Mouse (Mus musculus) heart, postnatal 25 days (tissue): ENCODE results near the gene Gdf15. TPM values are rescaled to one million over a fixed set of nuclear protein-coding genes. Genes with fewer than 3 reads are reported as not detected.

Experiments used
- DNase-seq: peaks from one replicate; pipeline ENCODE4 v3.0.0; 2022; ENCODE audit warnings: low spot score
- intact Hi-C: fragments of 180-260 bp; cut with DNase I; formaldehyde crosslinking; loops from one replicate; pipeline ENCODE4 v1.15.1; 2025
- total RNA-seq, 2 experiments: library from RNA; stranded (reverse); gene quantifications; 2 replicates each; pipeline ENCODE4 v1.2.3; 2021

Gene Gdf15
- total RNA-seq, 2 experiments from 2014 or later = 0.56 to 0.73 TPM

DNA sequence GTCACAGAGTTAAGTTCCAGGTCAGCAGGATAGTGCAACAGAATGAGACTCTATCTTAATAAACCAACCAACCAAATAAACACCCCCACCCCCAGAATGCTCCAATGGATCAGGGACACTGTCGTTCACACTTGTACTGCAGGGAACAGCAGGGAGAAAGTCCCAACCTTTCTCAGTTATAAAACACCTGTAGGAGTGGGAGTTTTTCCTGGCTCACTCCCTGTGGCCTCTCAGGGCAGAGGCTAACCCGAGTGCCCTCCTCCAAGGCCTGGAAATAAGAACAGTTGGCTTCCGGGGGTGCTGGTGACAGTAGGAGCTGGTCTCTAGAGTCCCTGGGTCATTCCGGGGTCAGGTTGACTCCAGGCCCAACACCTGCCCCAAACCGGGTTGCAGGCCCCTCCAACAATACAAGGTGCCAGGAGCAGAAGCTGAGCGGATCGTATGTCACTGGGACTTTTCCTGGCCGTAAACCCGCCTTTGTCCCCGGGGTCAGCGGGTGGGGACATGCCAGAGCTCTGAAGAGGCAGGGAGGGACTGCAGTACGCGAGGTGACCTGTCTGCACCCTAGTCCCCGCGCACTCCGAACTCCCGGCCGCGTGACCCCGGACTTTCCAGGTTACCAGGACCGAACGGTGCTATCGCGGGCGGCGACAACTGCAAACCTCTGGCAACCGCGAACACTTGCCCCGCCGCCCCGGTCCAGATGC, 26.8 kb upstream of the Gdf15 start:
- intact Hi-C loops = no loop called here
- no peak for DNase-seq

GRCm38 (mm10) chr8:70657739-70658138, 25.5 kb upstream of the Gdf15 start:
- intact Hi-C loops = no loop called here
- DNase-seq = no peak

- intact Hi-C loops = no loop called here
- no peak for DNase-seq
Observed at GRCm38 (mm10) chr8:70657214-70657613, 25.0 kb upstream of the Gdf15 start.

DNA sequence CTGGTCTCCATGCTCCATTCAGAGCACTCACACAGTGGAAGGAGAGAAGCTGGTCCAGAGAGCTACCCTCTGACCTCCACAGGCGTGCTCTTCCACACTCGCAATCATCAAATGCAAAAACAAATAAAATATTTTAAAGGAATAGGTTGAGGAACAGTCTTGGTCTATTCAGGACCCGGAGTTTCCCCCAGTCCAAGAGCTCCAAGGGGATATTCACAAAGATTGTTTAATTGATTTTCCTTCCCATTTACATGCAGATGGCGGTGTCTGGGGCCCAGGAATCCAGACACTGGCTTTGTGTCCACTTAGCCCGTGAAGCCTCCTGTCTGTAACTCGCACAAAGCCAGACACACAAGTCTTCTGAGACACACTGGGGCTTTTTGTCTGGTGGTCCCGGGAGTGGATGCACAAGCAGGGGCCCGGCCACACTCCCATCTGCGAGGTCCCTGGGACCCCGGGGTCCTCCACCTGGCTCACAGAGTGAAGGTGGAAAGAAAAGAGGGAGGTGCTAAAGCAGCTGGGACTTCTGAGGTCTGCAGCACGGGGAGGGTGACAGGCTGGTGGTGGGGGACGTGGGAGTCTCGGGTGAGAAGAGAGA, 24.0 kb upstream of the Gdf15 start:
- DNase-seq = no peak
- intact Hi-C loops = no loop called here

DNA sequence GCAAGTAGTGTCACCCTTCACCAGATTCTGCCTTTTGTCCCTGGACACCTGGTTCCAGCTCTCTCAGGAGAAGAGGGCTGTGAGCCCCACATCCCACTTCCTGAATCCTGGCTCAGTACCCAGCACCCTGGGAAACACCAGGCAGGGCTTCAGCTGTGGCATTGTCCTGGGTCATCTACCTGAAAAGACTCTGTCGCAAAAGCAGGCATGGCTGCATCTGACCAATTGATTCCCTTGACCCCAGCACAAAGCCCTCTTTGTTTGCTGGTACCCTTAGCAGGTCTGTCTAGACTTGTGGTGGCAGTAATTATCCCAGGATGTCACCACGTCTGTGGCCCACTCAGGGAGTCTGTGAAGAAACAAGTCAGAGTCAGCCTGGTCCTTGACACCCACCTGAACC, 23.2 kb upstream of the Gdf15 start:
- intact Hi-C loops = no loop called here
- no peak for DNase-seq

- DNase-seq = no peak
Observed at GRCm38 (mm10) chr8:70654121-70654520, 21.9 kb upstream of the Gdf15 start.

GRCm38 (mm10) chr8:70653226-70653625, 21.0 kb upstream of the Gdf15 start:
- intact Hi-C loops = loop anchor here (1.0 to 5.0 kb wide), 2 partner anchors 27 to 41 kb away; no protein-coding TSS in a partner anchor
- no peak for DNase-seq

More at GRCm38 (mm10) chr8:70654121-70654520, 21.9 kb upstream of the Gdf15 start:
- intact Hi-C loops = loop anchor here (5.0 kb wide), 1 partner anchor 42 kb away; no protein-coding TSS in a partner anchor

- DNase-seq = no peak
- intact Hi-C loops = loop anchor here (5.0 kb wide), 1 partner anchor 38 kb away; no protein-coding TSS in a partner anchor
Observed at GRCm38 (mm10) chr8:70650351-70650750, 18.1 kb upstream of the Gdf15 start.

DNA sequence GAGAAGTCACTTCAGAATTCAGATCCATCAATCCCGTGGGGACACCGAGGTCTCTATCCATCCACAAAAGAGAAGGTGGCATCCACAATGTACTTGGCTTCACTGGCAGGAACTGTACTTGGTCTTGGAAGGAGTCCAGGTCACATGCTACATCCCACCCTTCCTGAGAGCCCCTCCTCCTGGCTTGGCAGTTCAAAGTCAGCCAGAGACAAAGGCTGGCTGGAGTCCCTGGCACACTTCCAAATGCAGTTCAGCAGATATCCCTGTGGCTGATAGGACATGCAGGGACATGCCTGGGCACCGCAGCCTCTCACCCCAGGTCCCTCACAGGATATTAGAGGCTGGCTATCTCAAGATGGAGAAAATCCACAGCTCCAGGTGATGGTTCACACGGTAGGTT, 17.1 kb upstream of the Gdf15 start:
- intact Hi-C loops = no loop called here
- peak; percentile 83 for DNase-seq

- intact Hi-C loops = no loop called here
- no peak for DNase-seq
Observed at GRCm38 (mm10) chr8:70648921-70649320, 16.7 kb upstream of the Gdf15 start.

DNA sequence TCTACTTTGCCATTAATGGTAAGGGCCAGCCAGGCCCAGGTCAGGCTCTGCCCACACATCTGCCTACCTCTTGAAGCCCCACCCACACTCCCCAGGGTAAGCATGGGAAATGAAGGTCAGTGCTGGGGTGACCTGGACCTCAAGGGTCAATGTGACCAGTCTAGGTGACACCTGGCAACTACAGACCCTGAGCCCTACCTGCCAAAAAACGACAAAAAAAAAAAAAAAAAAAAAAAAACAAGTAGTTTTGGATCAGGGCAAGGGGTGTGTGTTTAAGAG, 15.8 kb upstream of the Gdf15 start:
- intact Hi-C loops = no loop called here
- no peak for DNase-seq

GRCm38 (mm10) chr8:70647343-70648163, 15.3 kb upstream of the Gdf15 start:
- intact Hi-C loops = no loop called here
- no peak for DNase-seq

DNA sequence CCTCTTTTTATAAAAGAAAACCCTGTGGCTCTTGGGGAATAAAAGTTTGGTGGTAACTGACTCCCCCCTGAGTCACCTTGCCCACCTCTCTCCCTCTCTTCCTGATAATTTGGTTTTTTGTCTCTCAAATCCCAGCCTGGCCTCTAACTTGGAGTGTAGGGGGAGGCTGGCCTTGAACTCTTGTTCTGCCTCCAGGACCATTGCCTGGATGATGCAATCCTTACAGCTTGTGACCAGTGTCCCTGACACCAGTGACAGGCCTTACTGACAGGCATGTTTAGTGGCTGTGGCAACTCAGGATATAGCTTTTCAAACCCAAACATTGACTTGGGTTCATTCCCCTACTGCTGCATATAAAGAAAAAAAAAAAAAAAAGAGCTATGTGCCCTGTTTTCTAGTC, 14.5 kb upstream of the Gdf15 start:
- intact Hi-C loops = no loop called here
- no peak for DNase-seq

DNA sequence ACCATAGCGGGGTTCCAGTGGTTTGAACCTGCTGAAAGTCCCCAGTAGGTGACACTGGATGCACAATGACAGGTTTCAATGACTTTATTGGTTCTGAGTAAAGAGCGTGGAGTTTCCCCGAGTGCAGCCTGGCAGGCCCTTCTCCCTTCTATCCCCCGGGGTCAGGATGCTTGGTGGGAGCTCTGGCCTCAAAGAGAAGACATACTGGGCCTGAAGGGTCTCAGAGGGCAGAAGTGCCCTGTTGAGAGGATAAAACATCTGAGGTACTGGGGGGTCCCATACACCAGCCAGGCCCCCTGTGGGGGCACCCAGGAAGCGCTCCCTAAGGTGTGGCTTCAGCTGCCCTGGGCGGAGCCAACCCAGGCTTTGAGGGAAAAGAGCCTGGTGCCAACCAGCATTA, 14.1 kb upstream of the Gdf15 start:
- no peak for DNase-seq
- intact Hi-C loops = no loop called here

GRCm38 (mm10) chr8:70645501-70646224, 13.4 kb upstream of the Gdf15 start:
- intact Hi-C loops = no loop called here
- no peak for DNase-seq

DNA sequence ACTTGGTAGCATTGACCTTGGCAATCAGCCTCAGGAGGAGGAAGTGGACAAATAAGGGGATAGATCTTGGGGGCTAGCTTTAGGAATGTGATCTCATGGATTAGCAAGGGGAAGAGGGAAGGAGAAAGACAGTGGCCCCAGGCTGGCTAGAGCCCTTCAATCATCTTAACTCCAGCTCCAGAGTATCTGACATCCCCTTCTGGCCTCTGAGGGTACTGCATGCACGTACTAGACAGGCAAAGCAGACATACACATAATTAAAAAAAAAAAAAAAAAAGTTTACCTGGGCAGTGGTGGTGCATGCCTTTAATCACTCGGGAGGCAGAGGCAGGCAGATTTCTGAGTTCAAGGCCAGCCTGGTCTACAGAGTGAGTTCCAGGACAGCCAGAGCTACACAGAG, 11.8 kb upstream of the Gdf15 start:
- DNase-seq = no peak
- intact Hi-C loops = no loop called here

- no peak for DNase-seq
- intact Hi-C loops = no loop called here
Observed at GRCm38 (mm10) chr8:70643019-70643418, 10.8 kb upstream of the Gdf15 start.

DNA sequence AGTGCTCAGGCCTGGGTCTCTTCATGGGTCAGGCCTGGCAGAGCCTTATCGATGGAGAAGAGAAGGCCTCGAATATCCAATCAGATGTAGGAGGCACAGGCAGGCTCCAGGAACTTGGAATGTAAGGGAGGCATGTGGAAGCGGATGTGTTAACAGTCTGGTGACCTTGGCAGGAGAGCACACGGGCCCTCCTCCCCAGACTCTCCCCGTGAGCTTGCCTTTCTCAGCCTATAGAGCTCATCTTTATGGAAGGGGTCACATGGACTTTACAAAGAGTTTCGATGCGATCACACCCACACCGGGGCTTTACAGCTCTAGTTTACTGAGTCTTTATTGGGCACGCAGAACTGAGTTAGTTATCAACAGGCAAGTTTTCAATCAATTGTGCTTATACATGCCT, 6.5 kb upstream of the Gdf15 start:
- intact Hi-C loops = no loop called here
- no peak for DNase-seq

GRCm38 (mm10) chr8:70636838-70637237, 4.6 kb upstream of the Gdf15 start:
- no peak for DNase-seq
- intact Hi-C loops = no loop called here

DNA sequence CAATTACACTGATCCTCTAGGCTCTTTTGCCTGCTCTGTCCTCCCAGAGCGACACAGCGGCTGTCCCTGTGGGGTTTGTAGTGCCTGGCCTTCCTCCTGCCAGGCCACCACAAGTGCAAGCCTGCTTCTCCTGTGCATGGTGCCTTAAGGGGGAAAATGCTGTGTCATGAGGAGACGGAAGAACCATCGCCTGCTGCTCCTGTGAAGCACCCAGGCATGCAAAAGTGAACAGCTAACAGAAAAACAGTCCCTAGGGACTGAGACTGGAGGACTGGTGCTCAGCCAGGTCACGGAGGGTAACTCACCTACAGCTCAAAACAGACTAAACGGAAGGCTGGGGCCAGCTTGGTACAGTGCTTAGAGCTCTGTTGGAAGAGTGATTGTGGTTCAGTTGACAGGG, 3.3 kb upstream of the Gdf15 start:
- intact Hi-C loops = no loop called here
- DNase-seq = no peak
